Mouse (Mus musculus) R1 (cell line): ENCODE measurements around the gene 4930412O13Rik.

ENCODE experiments used
- DNase-seq: peaks from one replicate; pipeline ENCODE4 v3.0.0-alpha.2; 2018; ENCODE audit warnings: low read depth, low spot score

4930412O13Rik gene

GRCm38 (mm10) chr2:9881051-9881591 is at the start of gene 4930412O13Rik:
4930412O13Rik (plus strand) TSS chr2:9881252.
- DNase-seq, result no peak

GRCm38 (mm10) chr2:9833712-9834111 is 47.3 kb upstream of the 4930412O13Rik start:
- no peak for DNase-seq

- DNase-seq, result no peak
Measured at GRCm38 (mm10) chr2:9835195-9835594, 45.9 kb upstream of the 4930412O13Rik start.

- peak; percentile 12 for DNase-seq
Measured at GRCm38 (mm10) chr2:9852851-9853576, 28.0 kb upstream of the 4930412O13Rik start.

GRCm38 (mm10) chr2:9855861-9856260 is 25.2 kb upstream of the 4930412O13Rik start:
- peak; percentile 95 for DNase-seq

GRCm38 (mm10) chr2:9860698-9861097 is 20.4 kb upstream of the 4930412O13Rik start:
- DNase-seq, result peak; percentile 73

GRCm38 (mm10) chr2:9867092-9867825 is 13.8 kb upstream of the 4930412O13Rik start:
- peak; percentile 36 for DNase-seq

GRCm38 (mm10) chr2:9871141-9871716 is 9.8 kb upstream of the 4930412O13Rik start:
- no peak for DNase-seq

GRCm38 (mm10) chr2:9871798-9872197 is 9.3 kb upstream of the 4930412O13Rik start:
- no peak for DNase-seq

- no peak for DNase-seq
Measured at GRCm38 (mm10) chr2:9872682-9873081, 8.4 kb upstream of the 4930412O13Rik start.

- no peak for DNase-seq
Measured at GRCm38 (mm10) chr2:9873757-9874156, 7.3 kb upstream of the 4930412O13Rik start.

- no peak for DNase-seq
Measured at GRCm38 (mm10) chr2:9874467-9875219, 6.4 kb upstream of the 4930412O13Rik start.

- no peak for DNase-seq
Measured at GRCm38 (mm10) chr2:9875220-9875619, 5.8 kb upstream of the 4930412O13Rik start.

- no peak for DNase-seq
Measured at GRCm38 (mm10) chr2:9875676-9876357, 5.2 kb upstream of the 4930412O13Rik start.

GRCm38 (mm10) chr2:9876621-9877325 is 4.3 kb upstream of the 4930412O13Rik start:
- no peak for DNase-seq

GRCm38 (mm10) chr2:9877326-9877690 is 3.7 kb upstream of the 4930412O13Rik start:
- DNase-seq, result no peak

- DNase-seq, result no peak
Measured at GRCm38 (mm10) chr2:9877966-9878563, 3.0 kb upstream of the 4930412O13Rik start.

GRCm38 (mm10) chr2:9878564-9879081 is 2.4 kb upstream of the 4930412O13Rik start:
- DNase-seq, result peak; percentile 83

GRCm38 (mm10) chr2:9879092-9879491 is 2.0 kb upstream of the 4930412O13Rik start:
- DNase-seq, result no peak

- peak; percentile 98 for DNase-seq
Measured at GRCm38 (mm10) chr2:9879493-9879892, 1.6 kb upstream of the 4930412O13Rik start.
